Mouse (Mus musculus) megakaryocyte, embryonic 14.5 days (primary cell): ENCODE data around the gene Rps15. TPM values are rescaled to one million over a fixed set of nuclear protein-coding genes. Genes with fewer than 3 reads are reported as not detected.

ENCODE experiments used
- H3K27me3 ChIP-seq: replicated peaks from 2 replicates; pipeline ENCODE3; 2012; ENCODE audit warnings: inconsistent platforms
- H3K36me3 ChIP-seq: replicated peaks from 2 replicates; pipeline ENCODE3; 2012; ENCODE audit warnings: low read length, inconsistent platforms, mixed read lengths
- H3K4me1 ChIP-seq: 2 replicates; pipeline ENCODE4 v1.6.1; 2012; ENCODE audit warnings: inconsistent platforms
- H3K4me3 ChIP-seq: replicated peaks from 2 replicates; pipeline ENCODE3; 2012; ENCODE audit warnings: moderate library complexity, mild to moderate bottlenecking, inconsistent platforms
- H3K9me3 ChIP-seq: 2 replicates; pipeline ENCODE4 v1.6.1; 2012; ENCODE audit warnings: inconsistent platforms
- FLI1 ChIP-seq: IDR thresholded peaks from 2 replicates; pipeline ENCODE4 v1.6.1; 2012; ENCODE audit warnings: low read length, inconsistent platforms, mixed read lengths
- GATA1 ChIP-seq: IDR thresholded peaks from 3 replicates; pipeline ENCODE4 v1.6.1; 2012; ENCODE audit warnings: mixed read lengths, low read length, inconsistent platforms, borderline replicate concordance
- polyA plus RNA-seq: library from polyadenylated mRNA; stranded (reverse); fragments of >175 nt; gene quantifications from 2 replicates; pipeline ENCODE4 v1.2.3, GENCODE M21; 2012; ENCODE audit warnings: low replicate concordance; ENCODE audit not compliant: insufficient read depth

The Rps15 gene
- polyA plus RNA-seq, 1 experiment, result 10,126 TPM

GRCm38 (mm10) chr10:80298571-80299281, 6.5 kb downstream of the Rps15 start:
- no peak overlapping the region for H3K4me3 ChIP-seq
- peaks cover 90% of the 10 kb centered on the region for H3K4me1 ChIP-seq
- peaks cover 51% of the 10 kb centered on the region for H3K27me3 ChIP-seq
- TF ChIP-seq GATA1, result no peak
- no peak for TF ChIP-seq FLI1
- no peaks in the 10 kb centered on the region for H3K9me3 ChIP-seq
- peaks cover 14% of the 10 kb centered on the region for H3K36me3 ChIP-seq

GRCm38 (mm10) chr10:80299301-80299700, 7.0 kb downstream of the Rps15 start:
- H3K4me3 ChIP-seq, result no peak overlapping the region
- peaks cover 8% of the 10 kb centered on the region for H3K36me3 ChIP-seq
- H3K27me3 ChIP-seq, result peaks cover 51% of the 10 kb centered on the region
- peaks cover 90% of the 10 kb centered on the region for H3K4me1 ChIP-seq
- H3K9me3 ChIP-seq, result no peaks in the 10 kb centered on the region
- TF ChIP-seq GATA1 (no peak), FLI1 (no peak)

DNA sequence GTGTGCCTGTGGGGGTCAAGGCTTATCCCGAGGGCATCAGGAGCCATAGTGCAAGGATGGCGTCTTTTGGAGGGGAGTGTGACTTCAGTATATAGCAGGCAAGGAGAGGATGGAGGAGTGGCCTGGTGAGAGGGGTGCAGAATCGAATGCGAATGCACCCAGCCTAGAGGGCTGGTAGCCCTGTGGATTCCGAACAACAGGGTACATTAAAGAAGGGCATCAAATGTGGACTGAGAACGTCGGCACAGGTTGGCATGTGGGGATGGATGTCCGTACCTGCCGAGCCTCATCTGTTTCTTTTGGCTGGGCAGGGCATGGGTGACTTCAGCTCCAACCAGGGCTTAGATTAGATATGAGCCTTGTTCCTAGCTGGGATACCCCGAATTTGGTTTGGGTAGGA, 7.6 kb downstream of the Rps15 start:
- Histone ChIP-seq H3K4me1 (peaks cover 90% of the 10 kb centered on the region), H3K9me3 (no peaks in the 10 kb centered on the region), H3K36me3 (peaks cover 3% of the 10 kb centered on the region), H3K4me3 (peak overlapping the region; percentile 10), H3K27me3 (peaks cover 54% of the 10 kb centered on the region)
- TF ChIP-seq GATA1, result no peak
- no peak for TF ChIP-seq FLI1

DNA sequence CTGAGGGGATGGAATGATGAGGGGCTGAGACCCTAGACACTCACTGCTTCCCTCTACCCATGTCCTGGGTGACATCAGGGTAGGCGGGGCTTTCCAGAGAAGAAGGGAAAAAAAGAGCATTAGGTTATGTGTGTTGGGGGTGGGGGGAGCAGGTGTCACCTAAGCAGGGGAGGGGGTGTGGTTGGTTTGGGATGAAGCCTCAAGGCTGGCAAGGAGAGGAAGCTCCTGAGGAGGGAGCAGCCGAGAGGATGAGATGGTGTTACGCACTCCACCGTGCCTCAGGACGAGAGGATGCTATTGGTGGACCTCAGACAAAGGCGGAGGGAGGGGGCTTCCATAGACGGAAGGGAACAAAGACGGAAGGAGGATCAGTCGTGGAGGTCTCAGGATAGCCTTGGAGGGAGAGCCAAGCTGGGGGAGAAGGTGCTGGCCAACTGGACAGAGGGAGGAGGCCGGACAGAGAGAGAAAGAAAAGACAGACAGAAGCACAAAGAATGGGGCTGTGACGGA, 8.5 kb downstream of the Rps15 start:
- no peak for TF ChIP-seq FLI1
- no peak for TF ChIP-seq GATA1
- H3K36me3 ChIP-seq, result peaks cover 4% of the 10 kb centered on the region
- H3K4me3 ChIP-seq, result no peak overlapping the region
- peaks cover 90% of the 10 kb centered on the region for H3K4me1 ChIP-seq
- no peaks in the 10 kb centered on the region for H3K9me3 ChIP-seq
- peaks cover 62% of the 10 kb centered on the region for H3K27me3 ChIP-seq

DNA sequence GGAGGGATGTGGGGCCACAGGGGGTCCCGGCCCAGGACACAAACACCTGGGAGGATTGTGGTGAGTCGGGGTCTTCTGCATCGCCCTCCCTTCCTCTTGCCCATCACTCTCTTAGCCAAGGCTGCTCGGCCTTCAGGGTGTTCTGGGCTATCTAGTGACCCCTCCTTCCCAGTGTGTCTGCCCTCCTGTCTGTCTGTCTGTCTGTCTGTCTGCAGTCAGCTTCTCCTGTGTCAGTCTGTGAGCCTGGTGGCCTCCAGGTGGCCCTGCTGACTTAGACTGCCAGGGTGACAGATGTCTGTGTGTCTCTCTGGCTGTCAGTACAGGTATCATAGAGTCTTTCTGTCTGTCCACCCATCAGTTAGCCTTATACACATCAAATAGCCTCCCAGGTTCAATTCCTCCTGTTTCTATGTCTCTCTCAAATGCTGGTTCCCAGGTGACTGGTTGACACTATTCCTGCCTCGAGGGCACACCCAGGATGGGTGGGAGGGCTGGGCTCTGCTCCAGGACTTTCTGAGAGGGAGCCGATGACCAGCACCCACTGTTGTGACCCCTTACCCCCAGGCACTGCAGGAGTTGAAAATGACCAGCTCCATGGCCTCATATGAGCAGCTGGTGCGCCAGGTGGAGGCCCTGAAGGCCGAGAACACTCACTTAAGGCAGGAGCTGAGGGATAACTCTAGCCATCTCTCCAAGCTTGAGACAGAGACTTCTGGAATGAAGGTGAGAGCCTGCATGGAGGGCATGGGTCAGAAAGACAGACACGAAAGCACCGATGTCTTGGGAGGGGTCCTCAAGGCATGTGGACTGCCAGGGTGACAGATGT, 9.2 kb downstream of the Rps15 start:
- Histone ChIP-seq H3K4me1 (peaks cover 82% of the 10 kb centered on the region), H3K27me3 (peaks cover 70% of the 10 kb centered on the region), H3K9me3 (no peaks in the 10 kb centered on the region), H3K36me3 (peaks cover 11% of the 10 kb centered on the region), H3K4me3 (no peak overlapping the region)
- TF ChIP-seq GATA1 (no peak), FLI1 (no peak)

DNA sequence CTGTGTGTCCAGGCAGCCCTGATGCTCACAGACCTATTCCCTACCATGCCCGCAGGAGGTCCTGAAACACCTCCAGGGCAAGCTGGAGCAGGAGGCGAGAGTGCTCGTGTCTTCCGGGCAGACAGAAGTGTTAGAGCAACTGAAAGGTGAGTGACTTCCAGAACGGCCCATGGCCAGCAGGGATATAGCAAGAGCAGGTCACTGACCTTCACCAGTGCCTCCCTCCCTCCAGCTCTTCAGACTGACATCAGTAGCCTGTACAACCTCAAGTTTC, 9.8 kb downstream of the Rps15 start:
- peaks cover 75% of the 10 kb centered on the region for H3K27me3 ChIP-seq
- TF ChIP-seq GATA1 (no peak), FLI1 (no peak)

DNA sequence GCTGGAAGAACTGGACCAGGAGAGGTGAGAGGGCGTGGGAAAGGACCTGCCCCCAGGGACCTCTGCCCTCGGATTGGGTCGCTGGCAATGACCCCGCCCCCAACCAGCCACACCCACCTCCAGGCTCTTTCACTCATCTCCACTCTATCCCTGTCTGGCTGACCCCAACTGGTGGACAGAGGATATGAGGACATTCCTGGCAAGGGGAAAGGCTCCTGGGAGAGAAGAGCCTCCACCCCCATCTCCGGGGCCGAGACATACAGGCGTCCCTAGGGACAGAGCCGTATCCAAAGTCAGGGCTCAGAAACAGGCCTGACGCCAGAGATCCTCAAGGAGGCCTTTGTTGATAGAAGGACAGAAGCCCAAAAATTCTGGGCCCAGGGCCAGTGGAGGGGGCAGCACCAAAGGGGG, 10.2 kb downstream of the Rps15 start:
- Histone ChIP-seq H3K27me3 (peaks cover 76% of the 10 kb centered on the region), H3K4me3 (no peak overlapping the region), H3K4me1 (peaks cover 72% of the 10 kb centered on the region), H3K36me3 (peaks cover 20% of the 10 kb centered on the region), H3K9me3 (no peaks in the 10 kb centered on the region)
- TF ChIP-seq FLI1 (no peak), GATA1 (no peak)

More for the DNA sequence above, 9.8 kb downstream of the Rps15 start:
- Histone ChIP-seq H3K9me3 (no peaks in the 10 kb centered on the region), H3K36me3 (peaks cover 15% of the 10 kb centered on the region), H3K4me3 (no peak overlapping the region), H3K4me1 (peaks cover 77% of the 10 kb centered on the region)

- TF ChIP-seq GATA1, result no peak
- TF ChIP-seq FLI1, result no peak
- Histone ChIP-seq H3K4me3 (peak overlapping the region; percentile 92), H3K36me3 (peaks cover 36% of the 10 kb centered on the region), H3K9me3 (no peaks in the 10 kb centered on the region), H3K4me1 (peaks cover 52% of the 10 kb centered on the region), H3K27me3 (peaks cover 75% of the 10 kb centered on the region)
Observed at GRCm38 (mm10) chr10:80304458-80304857, 12.2 kb downstream of the Rps15 start.

DNA sequence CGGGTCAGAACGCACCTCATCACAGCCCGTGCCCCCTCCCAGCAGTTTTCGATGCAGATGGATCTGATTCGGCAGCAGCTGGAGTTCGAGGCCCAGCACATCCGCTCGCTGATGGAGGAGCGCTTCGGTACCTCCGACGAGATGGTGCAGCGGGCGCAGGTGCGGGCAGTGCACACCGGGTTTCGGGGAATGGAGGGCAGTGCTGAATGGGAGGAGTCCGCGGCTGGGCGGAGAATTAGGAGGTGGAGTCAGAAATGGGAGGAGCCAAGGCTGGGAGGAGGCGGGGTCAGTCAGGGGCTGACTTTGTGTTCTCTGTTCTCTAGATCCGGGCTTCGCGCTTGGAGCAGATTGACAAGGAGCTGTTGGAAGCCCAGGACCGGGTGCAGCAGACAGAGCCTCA, 12.6 kb downstream of the Rps15 start:
- Histone ChIP-seq H3K9me3 (no peaks in the 10 kb centered on the region), H3K4me3 (peak overlapping the region; percentile 92), H3K36me3 (peaks cover 36% of the 10 kb centered on the region), H3K27me3 (peaks cover 72% of the 10 kb centered on the region), H3K4me1 (peaks cover 48% of the 10 kb centered on the region)
- no peak for TF ChIP-seq GATA1

DNA sequence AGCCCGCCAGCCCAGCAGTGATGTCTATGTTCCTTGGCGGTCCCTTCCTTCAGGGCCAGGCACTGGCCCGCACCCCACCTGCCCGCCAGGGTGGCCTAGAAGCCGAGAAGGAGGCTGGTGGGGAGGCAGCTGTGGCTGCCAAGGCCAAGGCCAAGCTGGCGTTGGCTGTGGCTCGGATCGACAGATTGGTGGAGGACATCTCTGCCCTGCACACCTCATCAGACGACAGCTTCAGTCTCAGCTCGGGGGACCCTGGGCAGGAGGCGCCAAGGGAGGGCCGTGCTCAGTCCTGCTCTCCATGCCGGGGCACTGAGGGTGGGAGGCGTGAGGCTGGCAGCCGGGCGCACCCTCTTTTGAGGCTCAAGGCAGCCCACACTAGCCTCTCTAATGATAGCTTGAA, 19.3 kb downstream of the Rps15 start:
- Histone ChIP-seq H3K36me3 (peaks cover 65% of the 10 kb centered on the region), H3K27me3 (peaks cover 82% of the 10 kb centered on the region), H3K4me1 (peaks cover 42% of the 10 kb centered on the region), H3K4me3 (no peak overlapping the region), H3K9me3 (peaks cover 19% of the 10 kb centered on the region; the same call in 1 of the 2 replicates)
- TF ChIP-seq GATA1 (no peak), FLI1 (no peak)
